Mouse (Mus musculus) cerebellum, adult 2 months (tissue): ENCODE results near the gene Kalrn. TPM values are rescaled to one million over a fixed set of nuclear protein-coding genes. Genes with fewer than 3 reads are reported as not detected.

Source experiments
- DNase-seq, 2 experiments: peaks; one replicate each; pipeline ENCODE4 v3.0.0; 2021
- H3K27ac ChIP-seq: fragments of 200-500 bp; 2 replicates; pipeline ENCODE4 v1.5.1; 2012; ENCODE audit warnings: low read length, control low read depth, inconsistent platforms; ENCODE audit not compliant: insufficient read depth
- H3K27me3 ChIP-seq: fragments of 200-500 bp; 2 replicates; pipeline ENCODE4 v1.6.1; 2012; ENCODE audit warnings: inconsistent platforms, mild to moderate bottlenecking, low read length, moderate library complexity; ENCODE audit not compliant: control insufficient read depth, insufficient read depth
- H3K4me1 ChIP-seq: fragments of 200-500 bp; 2 replicates; pipeline ENCODE4 v1.6.1; 2011; ENCODE audit warnings: low read length; ENCODE audit not compliant: control insufficient read depth, insufficient read depth
- H3K4me3 ChIP-seq: fragments of 200-500 bp; replicated peaks from 2 replicates; pipeline ENCODE3; 2011; ENCODE audit warnings: mild to moderate bottlenecking, low read depth, low read length, control low read depth; ENCODE audit not compliant: insufficient read depth
- CTCF ChIP-seq: fragments of 200-500 bp; IDR thresholded peaks from 2 replicates; pipeline ENCODE4 v1.5.1; 2011; ENCODE audit warnings: low read depth, mild to moderate bottlenecking, control low read depth, low read length, moderate library complexity, borderline replicate concordance; ENCODE audit not compliant: insufficient read depth
- POLR2A ChIP-seq: fragments of 200-500 bp; IDR thresholded peaks from 2 replicates; pipeline ENCODE4 v1.6.1; 2011; ENCODE audit warnings: low read length, control low read depth, borderline replicate concordance; ENCODE audit not compliant: insufficient read depth
- WGBS: fragments of 180-500 bp; shearing (Covaris S2); methylation state at CpG from one replicate; pipeline ENCODE4 v1.1.7; 2018; 5-methylcytosine and 5-hydroxymethylcytosine counted together
- polyA plus RNA-seq: library from polyadenylated mRNA; depleted of rRNA; stranded (reverse); fragments of >200 nt; gene quantifications from 2 replicates; pipeline ENCODE4 v1.2.3, GENCODE M21; 2012

Gene Kalrn
- polyA plus RNA-seq, 1 experiment: 17.9 TPM

DNA sequence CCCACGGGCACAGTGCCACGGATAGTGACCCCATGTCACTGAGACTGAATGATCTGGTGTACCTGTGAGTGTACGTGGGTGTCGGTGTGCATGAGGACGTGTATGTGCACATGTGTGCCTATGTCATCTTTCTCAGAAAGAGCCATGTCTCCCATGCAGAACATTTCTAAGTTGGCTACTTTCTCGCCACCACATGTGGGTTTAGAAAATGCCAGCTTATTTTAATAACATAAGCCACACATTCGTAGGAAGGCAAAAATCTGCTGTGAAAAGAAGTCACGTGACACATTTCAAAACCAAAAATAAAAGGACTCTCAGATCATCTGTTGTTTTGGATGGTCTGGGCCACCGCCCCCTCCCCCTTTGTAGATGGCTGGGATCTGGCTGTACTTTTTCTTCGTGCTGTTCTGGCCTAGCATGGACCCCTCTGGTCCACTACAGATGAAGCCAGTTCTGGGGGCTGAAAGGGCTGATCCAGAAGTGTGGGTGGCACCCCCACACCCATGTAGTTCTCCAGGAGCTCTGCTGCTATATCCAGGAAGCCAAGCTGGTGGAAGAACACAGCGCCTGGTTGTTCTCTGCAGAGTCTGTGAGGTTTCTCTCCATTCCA is 400.7 kb downstream of the Kalrn start:
- Histone ChIP-seq H3K4me3 (no peak overlapping the region), H3K27ac (no peak overlapping the region), H3K27me3 (no peaks in the 10 kb centered on the region), H3K4me1 (no peaks in the 10 kb centered on the region)
- TF ChIP-seq CTCF (no peak), POLR2A (no peak)
- WGBS: 90% methylated on average over 11 of the region's 11 CpGs
- DNase-seq: no peak

DNA sequence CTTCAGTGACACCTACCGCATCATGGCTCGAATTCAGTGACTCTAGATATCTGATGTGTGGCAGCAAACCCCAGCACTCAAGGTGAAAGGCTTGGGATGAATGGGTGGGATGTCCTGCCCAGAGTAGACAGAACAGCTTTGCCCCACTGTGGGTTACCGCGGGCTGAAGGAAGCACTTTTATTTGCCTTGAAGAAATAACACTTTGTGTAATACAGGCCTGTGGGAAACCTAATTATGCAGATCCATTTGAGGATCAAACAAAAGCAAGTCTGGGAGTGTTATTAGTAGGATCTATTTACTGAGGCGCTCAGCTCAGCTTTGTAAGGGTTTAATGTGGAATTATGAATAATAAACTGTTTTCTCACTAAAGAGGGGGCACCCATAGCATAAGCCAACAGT is 406.3 kb downstream of the Kalrn start:
- TF ChIP-seq CTCF: no peak
- TF ChIP-seq POLR2A: no peak
- Histone ChIP-seq H3K4me3 (no peak overlapping the region), H3K4me1 (no peaks in the 10 kb centered on the region), H3K27ac (no peak overlapping the region), H3K27me3 (no peaks in the 10 kb centered on the region)
- no peak for DNase-seq
- 82% methylated on average over 5 of the region's 5 CpGs for WGBS

DNA sequence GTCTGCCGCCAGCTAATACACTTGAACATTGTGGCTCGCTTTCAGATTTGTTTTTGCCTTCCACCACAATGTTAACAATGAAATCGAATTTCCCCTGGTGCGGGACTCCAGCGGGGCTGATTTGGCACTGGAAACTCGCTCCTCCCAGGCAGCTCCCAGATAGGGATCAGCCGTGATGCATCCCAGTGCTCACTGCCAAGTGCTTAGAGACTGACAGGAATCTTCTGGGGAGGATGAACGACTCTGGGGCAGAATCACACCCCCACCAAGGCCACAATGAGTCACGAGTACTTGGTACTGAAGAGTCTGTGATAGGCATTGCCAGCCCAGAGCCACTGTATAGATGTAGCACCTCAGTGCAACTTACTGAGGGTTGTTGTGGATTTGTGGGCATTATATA is 410.2 kb downstream of the Kalrn start:
- TF ChIP-seq POLR2A (no peak), CTCF (no peak)
- Histone ChIP-seq H3K27ac (no peak overlapping the region), H3K4me3 (no peak overlapping the region), H3K4me1 (no peaks in the 10 kb centered on the region), H3K27me3 (no peaks in the 10 kb centered on the region)
- WGBS: 20% methylated on average over 9 of the region's 9 CpGs
- DNase-seq: no peak

DNA sequence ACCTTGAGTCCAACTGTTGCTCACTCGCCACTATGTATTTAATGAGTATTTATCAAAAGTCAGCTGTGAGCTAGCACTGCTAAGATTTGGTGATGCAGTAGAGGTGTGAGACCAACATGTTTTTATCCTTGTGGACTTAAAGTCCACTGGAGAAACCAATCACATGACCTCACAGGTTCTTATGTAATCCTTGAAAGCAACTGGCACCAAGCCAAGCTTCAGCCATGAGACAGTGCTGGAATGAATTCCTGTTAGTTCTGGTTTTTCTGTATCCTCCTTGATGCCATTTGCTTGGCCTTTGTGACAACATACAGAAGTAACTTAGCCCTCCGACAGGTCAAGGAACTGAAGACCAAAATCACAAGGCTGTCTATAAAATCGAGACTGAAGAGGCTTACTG is 413.8 kb downstream of the Kalrn start:
- Histone ChIP-seq H3K27ac (no peak overlapping the region), H3K27me3 (no peaks in the 10 kb centered on the region), H3K4me3 (no peak overlapping the region), H3K4me1 (no peaks in the 10 kb centered on the region)
- peak in 1 of 2 experiments; percentile 12 for DNase-seq
- WGBS: 95% methylated on average over 3 of the region's 3 CpGs
- TF ChIP-seq POLR2A (no peak), CTCF (no peak)

DNA sequence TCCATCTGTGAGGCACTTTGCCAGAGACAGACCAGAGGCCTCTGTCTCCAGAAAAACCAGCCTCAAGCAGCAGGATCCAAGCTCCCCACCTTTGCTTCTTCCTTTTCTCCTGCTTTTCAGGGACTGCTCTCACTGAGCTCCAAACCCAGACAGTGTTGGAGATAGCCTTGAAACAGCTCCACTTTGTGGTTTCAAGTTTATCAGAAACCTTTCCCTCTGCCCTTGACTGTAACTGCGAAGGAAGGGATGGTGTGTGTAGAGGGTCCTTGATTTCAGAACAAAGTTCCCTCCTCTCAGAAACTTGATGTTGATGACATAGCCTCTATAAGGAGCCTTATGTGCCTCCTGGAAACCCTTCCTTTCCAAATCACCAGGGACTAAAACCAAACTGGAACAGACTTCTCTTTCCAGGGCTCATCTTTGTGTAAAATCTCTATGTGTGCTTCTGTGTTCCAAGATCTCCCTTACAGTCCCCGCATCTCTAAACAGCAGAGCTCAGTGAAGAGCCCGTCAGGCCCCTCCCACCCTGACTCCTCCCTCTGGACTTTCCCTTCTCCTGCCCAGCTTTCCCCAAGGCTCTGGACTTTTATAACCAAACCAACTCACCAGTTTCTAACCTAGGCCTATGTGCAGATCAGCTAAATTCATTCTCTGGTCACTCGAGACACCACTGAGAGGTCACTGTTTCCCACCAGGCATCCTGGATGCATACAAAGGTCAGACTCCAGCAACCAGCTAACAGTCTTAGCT is 415.8 kb downstream of the Kalrn start:
- Histone ChIP-seq H3K27me3 (no peaks in the 10 kb centered on the region), H3K27ac (no peak overlapping the region), H3K4me3 (no peak overlapping the region), H3K4me1 (no peaks in the 10 kb centered on the region)
- WGBS: 59% methylated on average over 4 of the region's 4 CpGs
- TF ChIP-seq CTCF (no peak), POLR2A (no peak)
- DNase-seq: no peak

DNA sequence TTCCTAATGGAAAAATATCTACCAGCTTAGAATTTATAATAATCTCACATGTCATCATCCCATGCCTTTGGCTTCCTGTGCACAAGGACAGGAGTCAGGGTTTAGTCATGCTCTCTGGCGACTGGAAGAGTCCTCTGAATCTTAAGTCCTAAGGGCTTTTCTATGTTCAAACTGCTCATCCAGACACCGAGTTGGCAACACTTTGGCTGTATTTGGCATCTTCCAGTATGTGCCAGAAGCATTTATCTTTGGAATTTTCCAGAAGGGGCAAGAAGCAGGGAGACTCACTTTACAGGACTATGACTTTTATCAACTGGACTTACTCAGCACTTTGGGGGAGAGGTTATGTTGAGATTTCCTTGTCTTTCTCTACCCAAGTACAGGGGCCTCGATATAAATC is 417.6 kb downstream of the Kalrn start:
- no peak overlapping the region for H3K27ac ChIP-seq
- DNase-seq: no peak
- WGBS: 57% methylated on average over 3 of the region's 3 CpGs

DNA sequence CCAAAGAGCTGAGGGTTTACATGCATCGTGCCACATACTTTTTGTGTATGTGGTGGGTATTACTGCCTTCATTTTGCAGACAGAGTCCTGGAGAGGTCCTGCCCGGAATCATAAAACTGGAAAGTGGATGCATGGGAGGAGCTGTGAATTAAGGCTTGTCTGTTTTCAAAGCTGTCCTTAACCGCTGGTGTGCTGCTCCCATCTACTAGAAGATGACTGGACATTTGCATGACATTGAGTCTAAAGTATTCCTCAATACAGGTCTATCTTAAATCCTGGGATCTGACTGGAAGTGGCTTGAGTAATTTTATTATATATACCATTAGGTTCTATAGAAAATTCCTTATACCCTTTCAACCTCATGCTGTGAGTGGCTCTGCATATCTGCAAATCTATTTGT is 418.4 kb downstream of the Kalrn start:
- Histone ChIP-seq H3K4me1 (no peaks in the 10 kb centered on the region), H3K27ac (no peak overlapping the region), H3K27me3 (no peaks in the 10 kb centered on the region), H3K4me3 (no peak overlapping the region)
- WGBS: 83% methylated on average over 3 of the region's 3 CpGs
- TF ChIP-seq POLR2A: no peak
- TF ChIP-seq CTCF: no peak
- no peak for DNase-seq

More for the DNA sequence above, 417.6 kb downstream of the Kalrn start:
- H3K4me3 ChIP-seq: no peak overlapping the region
- no peaks in the 10 kb centered on the region for H3K4me1 ChIP-seq
- no peak for TF ChIP-seq POLR2A
- no peak for TF ChIP-seq CTCF
- H3K27me3 ChIP-seq: no peaks in the 10 kb centered on the region

DNA sequence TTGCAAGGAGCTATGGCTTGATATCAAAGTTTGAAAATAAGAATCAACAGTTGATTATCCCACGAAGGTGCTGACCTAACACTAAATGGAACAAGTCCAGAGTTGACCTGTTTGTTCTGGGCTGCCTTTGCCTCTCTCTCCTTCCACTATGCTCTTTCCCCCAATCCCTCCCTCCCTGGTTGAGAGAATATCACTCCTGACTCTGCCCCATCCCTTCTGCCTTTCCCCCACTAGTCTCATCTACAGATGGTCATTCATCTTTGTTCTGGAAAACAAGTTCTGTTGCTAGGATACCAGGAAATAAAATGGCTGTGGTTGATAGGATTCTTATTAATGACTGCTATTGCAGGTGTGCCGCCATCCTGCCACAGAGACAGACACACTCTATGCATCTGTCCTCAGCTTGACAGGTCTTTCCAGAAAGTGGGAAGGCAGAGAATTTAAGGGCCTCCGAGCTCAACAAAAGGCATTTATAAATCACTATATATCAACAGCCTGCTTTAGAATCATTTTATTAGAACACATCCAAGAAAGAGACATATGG is 421.7 kb downstream of the Kalrn start:
- H3K27me3 ChIP-seq: no peaks in the 10 kb centered on the region
- no peaks in the 10 kb centered on the region for H3K4me1 ChIP-seq
- TF ChIP-seq POLR2A (no peak), CTCF (no peak)
- no peak overlapping the region for H3K4me3 ChIP-seq
- no peak for DNase-seq
- WGBS: 80% methylated on average over 3 of the region's 3 CpGs
- no peak overlapping the region for H3K27ac ChIP-seq
